Mouse (Mus musculus): ENCODE measurements around the gene Sdhd. TPM values are rescaled to one million over a fixed set of nuclear protein-coding genes. Genes with fewer than 3 reads are reported as not detected.
A peak's percentile ranks its signal among the peaks of the same experiment; 100 is the strongest.

Sdhd gene
- polyA plus RNA-seq, 1 experiment = 551 TPM

- Histone ChIP-seq H3K27ac (ENCODE audit: insufficient read depth, low read depth, low read length) (no peak overlapping the region), H3K4me1 (ENCODE audit: control insufficient read depth, insufficient read depth, low read length) (peaks cover 7% of the 10 kb centered on the region; the same call in 1 of the 2 replicates), H3K4me3 (ENCODE audit: insufficient read depth, low read depth, low read length) (no peak overlapping the region), H3K27me3 (replicated peaks; ENCODE audit: control insufficient read depth, insufficient read depth, low read length) (no peaks in the 10 kb centered on the region), H3K36me3 (ENCODE audit: control insufficient read depth, insufficient read depth, low read length) (no peaks in the 10 kb centered on the region)
- TF ChIP-seq CTCF (conservative IDR thresholded peaks at IDR 0.05; ENCODE audit: insufficient read depth, insufficient read length, low read depth, low read length) (no peak), POLR2A (IDR thresholded peaks at IDR 0.05; ENCODE audit: low read depth, low read length) (no peak)
- no peak for DNase-seq
- WGBS = 67% methylated on average over 2 of the region's 2 CpGs
These were observed 50.1 kb downstream of the Sdhd start for GRCm38 (mm10) chr9:50553547-50553946.

GRCm38 (mm10) chr9:50552206-50552605, 51.4 kb downstream of the Sdhd start:
- Histone ChIP-seq H3K4me3 (ENCODE audit: insufficient read depth, low read depth, low read length) (no peak overlapping the region), H3K4me1 (ENCODE audit: control insufficient read depth, insufficient read depth, low read length) (peaks cover 7% of the 10 kb centered on the region; the same call in 1 of the 2 replicates), H3K36me3 (ENCODE audit: control insufficient read depth, insufficient read depth, low read length) (no peaks in the 10 kb centered on the region), H3K27me3 (replicated peaks; ENCODE audit: control insufficient read depth, insufficient read depth, low read length) (no peaks in the 10 kb centered on the region), H3K27ac (ENCODE audit: insufficient read depth, low read depth, low read length) (no peak overlapping the region)
- 67% methylated on average over 5 of the region's 5 CpGs for WGBS
- no peak for TF ChIP-seq CTCF (conservative IDR thresholded peaks at IDR 0.05; ENCODE audit: insufficient read depth, insufficient read length, low read depth, low read length)
- no peak for TF ChIP-seq POLR2A (IDR thresholded peaks at IDR 0.05; ENCODE audit: low read depth, low read length)
- DNase-seq = no peak

- WGBS = 53% methylated on average over 4 of the region's 4 CpGs
- TF ChIP-seq CTCF (conservative IDR thresholded peaks at IDR 0.05; ENCODE audit: insufficient read depth, insufficient read length, low read depth, low read length) (no peak), POLR2A (IDR thresholded peaks at IDR 0.05; ENCODE audit: low read depth, low read length) (no peak)
- DNase-seq = peak; percentile 61
- H3K4me1 ChIP-seq (ENCODE audit: control insufficient read depth, insufficient read depth, low read length) = peaks cover 5% of the 10 kb centered on the region; the same call in 1 of the 2 replicates
- H3K27me3 ChIP-seq (replicated peaks; ENCODE audit: control insufficient read depth, insufficient read depth, low read length) = no peaks in the 10 kb centered on the region
- no peaks in the 10 kb centered on the region for H3K36me3 ChIP-seq (ENCODE audit: control insufficient read depth, insufficient read depth, low read length)
- no peak overlapping the region; the same call in 1 of the 2 replicates for H3K27ac ChIP-seq (ENCODE audit: insufficient read depth, low read depth, low read length)
- H3K4me3 ChIP-seq (ENCODE audit: insufficient read depth, low read depth, low read length) = no peak overlapping the region
These were observed 54.7 kb downstream of the Sdhd start for GRCm38 (mm10) chr9:50548936-50549335.

GRCm38 (mm10) chr9:50547859-50548478, 55.6 kb downstream of the Sdhd start:
- no peak overlapping the region for H3K27ac ChIP-seq (ENCODE audit: insufficient read depth, low read depth, low read length)
- H3K27me3 ChIP-seq (replicated peaks; ENCODE audit: control insufficient read depth, insufficient read depth, low read length) = no peaks in the 10 kb centered on the region
- DNase-seq = no peak
- H3K36me3 ChIP-seq (ENCODE audit: control insufficient read depth, insufficient read depth, low read length) = no peaks in the 10 kb centered on the region
- TF ChIP-seq CTCF (conservative IDR thresholded peaks at IDR 0.05; ENCODE audit: insufficient read depth, insufficient read length, low read depth, low read length) = no peak
- no peak for TF ChIP-seq POLR2A (IDR thresholded peaks at IDR 0.05; ENCODE audit: low read depth, low read length)
- H3K4me3 ChIP-seq (ENCODE audit: insufficient read depth, low read depth, low read length) = no peak overlapping the region
- H3K4me1 ChIP-seq (ENCODE audit: control insufficient read depth, insufficient read depth, low read length) = no peaks in the 10 kb centered on the region; the same call in 1 of the 2 replicates
- 51% methylated on average over 5 of the region's 5 CpGs for WGBS

Other genes with a start within 250 kb of the Sdhd start
- gene Plet1, start 109.3 kb downstream of the Sdhd start, polyA plus RNA-seq (2012; rRNA removed) = 82.6 and 86.0 TPM in 2 replicates
- 50.2 and 58.6 TPM in 2 replicates for gene Pts, start 75.1 kb downstream of the Sdhd start, polyA plus RNA-seq (2012; rRNA removed)
- gene Il18, start 49.0 kb downstream of the Sdhd start, polyA plus RNA-seq (2012; rRNA removed) = 1.4 and 2.2 TPM in 2 replicates
- 4.6 and 5.3 TPM in 2 replicates for gene Bco2, start 48.6 kb downstream of the Sdhd start, polyA plus RNA-seq (2012; rRNA removed)
- not detected in 2 replicates for gene Tex12, start 42.5 kb downstream of the Sdhd start, polyA plus RNA-seq (2012; rRNA removed)
- gene Timm8b, start 98 bp upstream of the Sdhd start, polyA plus RNA-seq (2012; rRNA removed) = 292 and 335 TPM in 2 replicates
- gene Pih1d2, start 13.5 kb upstream of the Sdhd start, polyA plus RNA-seq (2012; rRNA removed) = 2.1 and 2.7 TPM in 2 replicates
- gene Nkapd1, start 13.7 kb upstream of the Sdhd start, polyA plus RNA-seq (2012; rRNA removed) = 4.1 and 5.1 TPM in 2 replicates
- 60.8 and 70.8 TPM in 2 replicates for gene Dlat, start 56.0 kb upstream of the Sdhd start, polyA plus RNA-seq (2012; rRNA removed)
- gene Dixdc1, start 135.7 kb upstream of the Sdhd start, polyA plus RNA-seq (2012; rRNA removed) = 4.6 and 5.3 TPM in 2 replicates
- 39.0 and 41.1 TPM in 2 replicates for gene 2310030G06Rik, start 142.7 kb upstream of the Sdhd start, polyA plus RNA-seq (2012; rRNA removed)
- gene Cryab, start 147.5 kb upstream of the Sdhd start, polyA plus RNA-seq (2012; rRNA removed) = 548 and 676 TPM in 2 replicates
- gene Hspb2, start 148.5 kb upstream of the Sdhd start, polyA plus RNA-seq (2012; rRNA removed) = 20.0 and 21.1 TPM in 2 replicates
- gene Fdxacb1, start 164.4 kb upstream of the Sdhd start, polyA plus RNA-seq (2012; rRNA removed) = 3.6 and 4.3 TPM in 2 replicates
- 20.3 and 21.3 TPM in 2 replicates for gene Alg9, start 171.2 kb upstream of the Sdhd start, polyA plus RNA-seq (2012; rRNA removed)
- gene 1110032A03Rik, start 171.7 kb upstream of the Sdhd start, polyA plus RNA-seq (2012; rRNA removed) = 97.4 and 111 TPM in 2 replicates
- 10.2 and 13.0 TPM in 2 replicates for gene Ppp2r1b, start 241.5 kb upstream of the Sdhd start, polyA plus RNA-seq (2012; rRNA removed)